Mouse (Mus musculus): ENCODE results near the gene Scaper.

GRCm38 (mm10) chr9:55554986-55555385 is 382.9 kb downstream of the Scaper start:
- no peak for TF ChIP-seq CTCF (conservative IDR thresholded peaks at IDR 0.05; ENCODE audit: low read length)
- no peak for TF ChIP-seq NANOG (IDR thresholded peaks at IDR 0.05; ENCODE audit: borderline replicate concordance, low read length)
- TF ChIP-seq POU5F1 (IDR thresholded peaks at IDR 0.05; ENCODE audit: borderline replicate concordance, low read length) = no peak

All from E14TG2a.4 (cell line).